Mouse (Mus musculus): ENCODE measurements at regions not wholly inside any gene's neighbourhood (a gene's known extent, or its start where the extent isn't known, plus 50 kb on each side); places are given as distances from the start of the nearest gene placed in this dataset.
A peak's percentile ranks its signal among the peaks of the same experiment; 100 is the strongest.

- no peak for DNase-seq (ENCODE audit: low spot score)
Observed at GRCm38 (mm10) chr3:101524905-101525304, 79.6 kb downstream of the Atp1a1 start.

GRCm38 (mm10) chr3:101524444-101524843 lies 80.0 kb downstream of the Atp1a1 start:
- peak; percentile 70 for DNase-seq (ENCODE audit: low spot score)

- DNase-seq (ENCODE audit: low spot score) = no peak
Observed at GRCm38 (mm10) chr3:101523239-101523638, 81.2 kb downstream of the Atp1a1 start.

- peak; percentile 30 for DNase-seq (ENCODE audit: low spot score)
Observed at GRCm38 (mm10) chr3:101522246-101522920, 82.1 kb downstream of the Atp1a1 start.

GRCm38 (mm10) chr3:101521155-101521554 lies 83.3 kb downstream of the Atp1a1 start:
- no peak for DNase-seq (ENCODE audit: low spot score)

GRCm38 (mm10) chr3:101520115-101520514 lies 84.4 kb downstream of the Atp1a1 start:
- DNase-seq (ENCODE audit: low spot score) = no peak

- DNase-seq (ENCODE audit: low spot score) = no peak
Observed at GRCm38 (mm10) chr3:101519551-101519950, 84.9 kb downstream of the Atp1a1 start.

GRCm38 (mm10) chr3:101518810-101519209 lies 85.7 kb downstream of the Atp1a1 start:
- no peak for DNase-seq (ENCODE audit: low spot score)

GRCm38 (mm10) chr3:101517547-101517946 lies 86.9 kb downstream of the Atp1a1 start:
- no peak for DNase-seq (ENCODE audit: low spot score)

- peak; percentile 68 for DNase-seq (ENCODE audit: low spot score)
Observed at GRCm38 (mm10) chr3:101516781-101517499, 87.5 kb downstream of the Atp1a1 start.

GRCm38 (mm10) chr3:101515566-101515965 lies 88.9 kb downstream of the Atp1a1 start:
- DNase-seq (ENCODE audit: low spot score) = no peak

GRCm38 (mm10) chr3:101513611-101514311 lies 90.7 kb downstream of the Atp1a1 start:
- DNase-seq (ENCODE audit: low spot score) = no peak
